Mouse (Mus musculus) telencephalon, adult 2 months (tissue): ENCODE measurements around the gene Edar.
A peak's percentile ranks its signal among the peaks of the same experiment; 100 is the strongest.

ENCODE experiments used
- DNase-seq: peaks from one replicate; pipeline ENCODE4 v3.0.0-alpha.2; 2011; ENCODE audit warnings: low read depth, low spot score

Edar gene

GRCm38 (mm10) chr10:58601946-58602345 is 73.5 kb downstream of the Edar start:
- DNase-seq = no peak

GRCm38 (mm10) chr10:58601431-58601901 is 74.0 kb downstream of the Edar start:
- peak; percentile 27 for DNase-seq

GRCm38 (mm10) chr10:58600983-58601382 is 74.5 kb downstream of the Edar start:
- DNase-seq = no peak

- no peak for DNase-seq
Measured at GRCm38 (mm10) chr10:58600151-58600550, 75.3 kb downstream of the Edar start.

GRCm38 (mm10) chr10:58595821-58596220 is 79.6 kb downstream of the Edar start:
- DNase-seq = no peak

- DNase-seq = no peak
Measured at GRCm38 (mm10) chr10:58595197-58595596, 80.3 kb downstream of the Edar start.

GRCm38 (mm10) chr10:58594486-58594885 is 81.0 kb downstream of the Edar start:
- DNase-seq = no peak

- DNase-seq = no peak
Measured at GRCm38 (mm10) chr10:58585427-58586223, 89.8 kb downstream of the Edar start.

- DNase-seq = no peak
Measured at GRCm38 (mm10) chr10:58560521-58560920, 114.9 kb downstream of the Edar start.

- DNase-seq = peak; percentile 24
Measured at GRCm38 (mm10) chr10:58559901-58560300, 115.6 kb downstream of the Edar start.

- no peak for DNase-seq
Measured at GRCm38 (mm10) chr10:58559098-58559497, 116.4 kb downstream of the Edar start.

- peak; percentile 29 for DNase-seq
Measured at GRCm38 (mm10) chr10:58554693-58555387, 120.6 kb downstream of the Edar start.
